Mouse (Mus musculus) cerebellum, adult (tissue): Measurements from ENCODE around the gene Chrna7.

Experiments used
- ATAC-seq: cut with Nextera tagmentation; 2 replicates; pipeline ENCODE4 v1.9.2; 2017; ENCODE audit warnings: mild to moderate bottlenecking, moderate library complexity, mixed read lengths; ENCODE audit not compliant: insufficient number of reproducible peaks, low FRiP score, low TSS enrichment

The Chrna7 gene

DNA sequence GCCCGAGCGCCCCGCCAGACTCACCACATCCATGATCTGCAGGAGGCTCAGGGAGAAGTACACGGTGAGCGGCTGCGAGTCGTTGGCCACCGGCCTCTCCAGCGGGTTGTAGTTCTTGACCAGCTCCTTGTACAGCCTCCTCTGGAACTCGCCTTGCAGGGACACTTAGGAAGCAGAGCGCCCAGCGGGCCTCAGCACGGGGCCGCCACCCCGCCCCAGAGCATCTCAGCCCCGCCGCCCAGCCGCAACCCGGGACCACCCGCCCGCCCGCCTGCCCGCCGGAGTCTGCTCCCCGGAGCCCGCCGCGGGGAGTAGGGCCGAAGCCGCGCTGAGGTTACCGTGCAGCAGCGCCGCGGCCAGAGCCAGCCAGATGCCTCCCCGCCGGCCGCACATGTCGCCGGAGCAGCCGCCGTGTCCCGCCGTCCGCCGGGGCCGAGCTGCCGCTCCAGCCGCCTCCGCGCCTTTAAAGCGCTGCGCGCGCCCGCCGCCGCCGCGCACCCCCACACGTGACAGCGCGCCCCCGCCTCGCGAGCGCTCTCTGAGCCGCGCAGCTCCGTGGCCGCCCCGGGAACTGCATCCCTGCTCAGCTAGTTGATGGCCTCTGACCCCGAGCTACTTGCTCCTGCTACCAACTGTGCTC, at the start of gene Chrna7:
Chrna7 (minus strand) TSS at position 486 of the 640 bp plus-strand sequence.
- peak; percentile 84 for ATAC-seq

- no peak for ATAC-seq
These were observed 37.0 kb upstream of the Chrna7 start for GRCm38 (mm10) chr7:63249404-63249803.

DNA sequence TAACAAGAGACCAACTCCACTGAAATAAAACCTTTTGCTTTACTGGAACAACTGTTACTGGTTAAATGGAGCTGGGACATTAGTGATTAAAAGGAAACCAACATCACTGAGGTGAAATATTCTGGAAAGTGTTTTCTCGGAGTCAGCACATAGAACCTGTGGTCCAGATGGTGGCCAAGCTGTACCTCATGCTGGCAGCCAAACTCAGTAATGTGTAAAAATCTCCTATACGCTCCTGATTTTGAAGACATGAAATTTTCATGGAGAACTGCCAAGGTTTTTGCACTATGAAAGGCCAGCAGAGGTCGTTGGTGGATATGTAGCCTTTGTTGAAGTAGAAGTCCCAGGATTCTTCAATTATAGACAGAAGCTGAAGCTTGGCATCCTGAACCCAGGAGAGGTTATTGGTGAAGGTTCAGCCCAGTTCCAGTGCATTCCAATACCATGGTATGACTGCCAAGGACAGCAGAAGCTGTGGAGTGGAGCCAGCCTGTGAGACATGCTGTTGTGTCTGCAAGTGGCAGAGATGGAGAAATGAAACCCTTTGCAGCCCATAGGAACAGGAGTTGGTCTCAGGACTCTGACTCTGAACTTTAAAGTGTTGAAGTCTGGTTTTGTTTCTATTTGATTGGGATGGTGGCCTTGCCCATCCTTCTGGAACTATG, 25.6 kb upstream of the Chrna7 start:
- peak; percentile 90 for ATAC-seq

GRCm38 (mm10) chr7:63225066-63225780, 12.9 kb upstream of the Chrna7 start:
- no peak for ATAC-seq

DNA sequence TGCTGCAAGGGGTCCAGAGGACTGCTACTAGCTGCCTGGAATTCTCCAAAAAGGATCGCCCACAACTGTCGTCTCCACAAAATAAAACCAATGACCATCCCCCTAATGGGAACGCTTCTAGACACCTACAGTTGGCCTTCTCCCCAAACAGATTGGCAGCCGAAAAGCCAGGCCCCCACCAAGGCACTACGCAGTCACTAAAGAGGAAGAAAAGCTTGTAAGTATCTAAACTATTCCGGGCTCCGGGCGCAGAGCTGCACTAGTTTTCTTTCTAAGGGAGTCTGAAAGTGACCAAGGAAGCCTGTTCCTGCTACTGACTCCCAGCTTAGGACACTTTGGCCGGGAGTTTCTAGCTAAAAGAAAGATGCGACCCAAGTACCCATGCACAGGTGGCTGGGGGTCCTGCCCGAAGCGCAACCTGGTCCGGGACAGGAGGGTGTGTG, 707 bp downstream of the Chrna7 start:
- ATAC-seq = no peak; the same call in 1 of the 2 replicates

DNA sequence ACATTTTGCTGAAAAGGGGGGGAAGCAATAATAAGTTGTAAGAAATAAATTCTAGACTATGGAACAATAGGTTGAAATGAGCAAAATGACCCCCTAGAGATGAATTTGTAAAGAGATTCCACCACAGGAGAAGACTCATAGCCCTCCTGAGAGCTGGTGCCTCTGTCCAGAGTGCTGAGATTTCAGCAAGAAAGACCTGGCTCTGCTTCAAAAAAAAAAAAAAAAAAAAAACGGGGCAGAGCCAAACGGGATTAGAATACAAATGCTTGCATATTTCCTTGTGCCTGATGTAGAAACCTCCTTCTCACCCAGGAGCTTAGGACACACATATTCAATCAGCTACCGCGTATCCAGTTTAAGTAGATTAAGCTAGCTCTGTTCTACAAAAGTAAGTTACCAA, 2.9 kb downstream of the Chrna7 start:
- ATAC-seq = no peak

DNA sequence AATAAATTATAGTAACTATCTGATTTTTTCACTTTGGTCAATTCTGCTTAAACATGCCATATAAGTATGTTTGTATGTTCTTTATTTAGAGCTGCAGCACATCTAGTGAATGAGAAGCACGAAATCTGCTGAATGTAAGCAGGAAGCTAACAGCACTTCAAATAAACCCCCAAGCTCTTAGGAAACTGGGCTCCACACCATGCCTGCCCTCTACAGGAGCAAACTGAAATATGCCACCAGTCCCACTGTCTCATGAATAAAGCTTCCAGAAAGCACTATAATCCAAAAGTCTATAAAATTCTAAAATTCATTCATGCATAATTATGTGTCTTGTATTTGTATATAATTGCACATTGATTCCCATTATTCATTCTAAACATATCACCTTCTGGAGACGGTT, 5.2 kb downstream of the Chrna7 start:
- no peak for ATAC-seq

DNA sequence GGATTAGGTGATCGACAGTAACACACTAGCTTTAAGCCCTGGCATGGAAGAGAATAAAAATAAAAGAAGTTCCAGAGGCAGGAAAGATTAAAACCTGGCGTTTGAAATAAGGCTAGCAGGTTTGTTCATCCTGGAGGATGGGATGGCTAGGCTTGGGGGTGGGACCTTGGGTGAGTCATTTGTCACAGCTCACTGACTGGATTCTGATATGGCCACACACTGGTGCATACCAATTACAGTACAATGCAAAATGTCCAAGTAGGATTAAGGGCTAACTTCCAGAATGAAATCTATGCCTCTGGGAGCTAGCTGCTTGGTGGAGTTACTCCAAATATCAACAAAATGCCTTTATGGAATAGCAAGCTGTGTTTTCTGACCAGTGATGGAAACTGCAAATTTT, 16.8 kb downstream of the Chrna7 start:
- ATAC-seq = no peak

GRCm38 (mm10) chr7:63189647-63190534, 22.5 kb downstream of the Chrna7 start:
- no peak for ATAC-seq

- ATAC-seq = 0 out of 2 replicates have a peak, but pooled peaks have one; percentile 36
These were observed 42.1 kb downstream of the Chrna7 start for GRCm38 (mm10) chr7:63170063-63170787.

DNA sequence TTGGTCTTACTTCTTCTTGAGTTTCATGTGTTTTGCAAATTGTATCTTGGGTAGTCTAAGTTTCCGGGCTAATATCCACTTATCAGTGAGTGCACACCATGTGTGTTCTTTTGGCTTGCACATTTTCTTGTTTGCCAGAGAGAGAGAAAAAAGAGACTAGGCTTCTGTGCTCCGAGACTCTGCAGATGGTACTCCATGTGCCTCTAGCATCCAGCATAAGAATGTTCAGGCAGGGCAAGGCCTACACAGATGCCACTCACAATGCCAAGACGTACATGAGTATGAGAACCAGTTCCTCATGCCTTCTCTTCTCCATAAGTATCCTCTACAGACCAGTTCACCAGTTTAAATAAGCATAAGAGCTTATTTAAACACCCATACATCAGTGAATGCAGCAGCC, 47.8 kb downstream of the Chrna7 start:
- no peak for ATAC-seq

- ATAC-seq = no peak
These were observed 50.0 kb downstream of the Chrna7 start for GRCm38 (mm10) chr7:63162272-63162864.

DNA sequence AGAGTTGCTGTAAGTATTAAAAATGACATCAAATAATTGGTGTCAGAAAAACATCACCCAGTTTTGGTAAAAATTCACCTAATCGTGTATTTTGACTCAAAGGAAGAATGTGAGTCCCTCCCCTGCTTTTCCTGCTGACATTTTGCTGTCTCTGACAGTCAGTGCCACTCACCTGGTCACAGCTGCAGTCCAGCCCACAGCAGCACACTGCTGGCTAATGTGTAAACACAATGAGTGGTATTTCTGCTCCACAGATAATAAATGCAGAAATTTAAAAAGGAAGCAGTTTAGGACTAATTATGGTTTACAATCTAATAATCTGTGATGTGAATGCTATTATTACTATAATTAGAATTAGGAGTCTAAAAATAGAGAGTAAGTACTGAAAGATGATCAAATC, 59.1 kb downstream of the Chrna7 start:
- ATAC-seq = no peak

GRCm38 (mm10) chr7:63148740-63149139, 63.6 kb downstream of the Chrna7 start:
- ATAC-seq = no peak

GRCm38 (mm10) chr7:63148321-63148720, 64.0 kb downstream of the Chrna7 start:
- peak; percentile 52 for ATAC-seq

DNA sequence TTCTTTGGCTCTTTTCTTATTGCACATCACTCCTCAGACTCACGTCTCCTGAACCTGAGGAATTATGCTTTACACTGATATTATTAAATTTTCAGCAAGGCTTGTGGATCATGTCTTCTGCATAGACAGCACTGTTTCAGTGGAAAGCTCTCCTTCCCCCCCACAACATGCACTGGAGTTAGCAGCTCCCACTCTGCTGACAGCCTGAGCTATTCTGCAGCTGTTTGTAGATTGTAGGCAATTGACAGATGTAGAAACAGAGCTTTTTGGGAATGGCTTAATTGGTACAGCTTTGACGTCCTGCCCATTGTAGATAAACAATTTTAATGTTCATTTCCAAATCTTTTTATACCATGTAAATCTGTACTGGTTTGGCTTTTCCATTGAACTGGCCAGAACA, 89.8 kb downstream of the Chrna7 start:
- no peak for ATAC-seq

DNA sequence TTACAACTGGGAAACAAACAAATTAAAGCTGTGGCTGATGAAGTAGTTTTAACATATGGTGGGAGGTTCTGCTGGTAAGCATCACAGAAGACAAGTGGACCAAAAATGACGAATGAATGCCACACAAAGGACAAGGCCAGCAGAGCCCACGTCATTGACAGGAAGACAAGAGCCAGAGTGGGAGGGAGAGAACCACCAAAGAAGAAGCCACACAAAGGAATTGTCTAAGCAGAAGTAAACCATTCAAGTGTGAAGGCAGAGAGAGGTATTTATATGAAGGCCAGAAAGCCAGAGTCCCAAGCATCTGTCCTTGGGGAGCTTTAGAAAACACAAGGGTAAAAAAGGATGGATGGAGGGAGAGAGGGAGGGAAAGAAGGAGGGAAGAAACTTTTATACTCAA, 98.7 kb downstream of the Chrna7 start:
- no peak for ATAC-seq

DNA sequence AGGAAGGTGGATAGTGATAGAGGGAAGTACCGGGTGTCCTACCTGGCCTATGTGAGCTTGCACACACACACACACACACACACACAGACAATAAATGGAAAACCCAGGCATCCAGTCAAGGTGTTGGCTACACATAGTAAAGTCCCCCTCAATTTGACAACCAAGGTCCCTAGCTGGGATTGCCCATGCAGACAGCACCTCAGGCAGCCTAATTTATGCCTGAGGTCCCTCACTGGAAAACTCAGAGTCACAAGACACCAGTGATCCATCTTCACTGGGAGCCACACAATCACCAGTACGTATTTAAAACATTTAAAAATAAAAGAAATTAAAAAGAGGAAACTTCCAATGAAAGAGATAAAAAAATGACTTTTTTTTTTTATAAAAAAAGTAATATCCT, 99.1 kb downstream of the Chrna7 start:
- ATAC-seq = no peak

DNA sequence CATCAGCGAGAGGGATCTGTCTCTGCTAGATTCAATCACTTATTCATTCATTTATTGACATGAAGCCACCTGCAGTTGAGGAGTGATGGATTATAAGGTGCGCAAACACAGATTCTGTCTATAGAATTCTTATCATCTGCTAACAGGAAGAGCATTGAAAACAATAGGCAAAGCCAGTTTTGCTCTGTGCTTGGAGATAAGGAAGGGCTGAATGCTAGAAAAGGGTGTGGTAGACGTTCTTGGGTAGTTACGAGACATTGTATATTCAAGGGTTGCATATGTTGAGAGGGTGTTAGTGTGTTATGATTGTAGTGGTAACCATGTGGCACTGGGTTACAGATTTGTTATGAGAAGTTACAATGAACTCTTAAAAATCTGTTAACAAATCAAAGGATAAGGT, 103.0 kb downstream of the Chrna7 start:
- no peak for ATAC-seq
